In genomic region chr7:4860926-4861325, GRCm38 (mm10) we compare ENCODE assay signal across 19 mouse cellular contexts. TPM values are rescaled to one million over a fixed set of nuclear protein-coding genes. Genes with fewer than 3 reads are reported as not detected.
"Had no signal": no experiment of that assay in that cellular context is flagged by ENCODE, and none has a peak within 500 bp of the region (broad histone marks: within the 10 kb centered on the region; RNA-seq: fewer than 3 reads in every experiment).

No protein-coding gene starts in this region.

RNA-seq across cellular contexts. Expression of gene Shisa7, which starts 16.4 kb away (rescaled TPM):
- total RNA-seq: gastrocnemius, adult 2 months; gastrocnemius, postnatal 25 days; granulocyte monocyte progenitor cell, adult 5-6 weeks; heart, adult 18-20 months had no signal
- polyA plus RNA-seq: heart, embryonic 12.5 days; inflammation-experienced regulatory T-cells, adult 6 months; liver, embryonic 13.5 days; liver, embryonic 15.5 days had no signal

RNA-seq across cellular contexts. Expression of gene Gm36210, which starts 45.4 kb away (rescaled TPM):
- total RNA-seq: gastrocnemius, postnatal 4 days; granulocyte monocyte progenitor cell, adult 5-6 weeks; heart, adult 18-20 months; heart, postnatal 10 days; heart, postnatal 25 days; heart, postnatal 4 days had no signal
- polyA plus RNA-seq: hindbrain, embryonic 10.5 days; hindbrain, embryonic 12.5 days; inflammation-experienced regulatory T-cells, adult 6 months; intestine, embryonic 15.5 days; intestine, postnatal 0 days; kidney, postnatal 0 days; limb, embryonic 10.5 days; limb, embryonic 12.5 days; liver, embryonic 15.5 days had no signal
